Mouse (Mus musculus): ENCODE measurements around the gene Cacng6.

Gene Cacng6

DNA sequence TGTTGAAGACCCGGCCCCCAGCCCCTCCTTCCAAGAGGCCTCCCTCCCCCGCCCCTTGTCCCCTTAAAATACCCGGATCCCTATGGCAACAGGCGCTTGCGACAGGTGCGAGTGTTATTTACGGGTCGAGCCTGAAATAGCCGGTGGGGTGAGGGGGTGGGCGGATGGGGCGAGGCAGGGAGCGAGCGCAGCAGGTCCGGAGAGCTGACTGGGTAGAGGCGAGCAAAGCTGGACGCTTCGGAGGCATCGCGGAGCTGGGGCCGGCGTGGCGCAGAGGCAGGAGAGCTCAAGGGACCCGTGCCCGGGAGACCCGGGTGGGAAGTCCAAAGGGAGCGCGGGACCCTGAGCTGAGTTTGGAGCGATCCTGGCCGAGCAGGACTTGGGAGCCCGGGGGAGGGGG, 565 bp upstream of the Cacng6 start:
- Histone ChIP-seq H3K27me3 (ENCODE audit: insufficient read depth, low read length) (peaks cover 22% of the 10 kb centered on the region), H3K36me3 (ENCODE audit: insufficient read depth, low read length) (no peaks in the 10 kb centered on the region), H3K9me3 (ENCODE audit: low read length) (no peaks in the 10 kb centered on the region), H3K4me1 (replicated peaks; ENCODE audit: low read depth, low read length) (peaks cover 84% of the 10 kb centered on the region), H3K4me3 (replicated peaks; ENCODE audit: low read length) (peak overlapping the region; percentile 81)
- TF ChIP-seq POU5F1 (IDR thresholded peaks at IDR 0.05; ENCODE audit: borderline replicate concordance, low read length) = no peak
- no peak for TF ChIP-seq CTCF (conservative IDR thresholded peaks at IDR 0.05; ENCODE audit: low read length)
- TF ChIP-seq NANOG (IDR thresholded peaks at IDR 0.05; ENCODE audit: borderline replicate concordance, low read length) = no peak

DNA sequence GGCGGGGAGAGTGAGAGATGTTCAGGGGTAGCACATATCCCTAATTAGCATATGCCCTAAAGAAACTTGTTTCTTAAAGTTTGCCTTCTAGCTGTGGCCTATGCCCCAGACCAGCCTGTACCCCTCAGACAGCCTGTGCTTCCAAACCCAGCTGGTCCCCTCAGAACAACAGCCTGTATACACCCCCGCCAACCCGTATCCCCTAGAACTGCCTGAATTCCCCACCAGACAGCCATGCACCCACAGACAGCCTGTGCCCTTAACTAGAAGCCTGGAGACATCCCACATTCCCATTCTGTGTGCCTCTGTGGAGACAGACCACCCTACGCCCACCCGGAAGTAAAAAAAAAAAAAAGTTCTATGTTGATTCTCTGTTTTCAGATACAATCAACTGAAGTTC, 1.1 kb downstream of the Cacng6 start:
- no peaks in the 10 kb centered on the region for H3K9me3 ChIP-seq (ENCODE audit: low read length)
- H3K36me3 ChIP-seq (ENCODE audit: insufficient read depth, low read length) = no peaks in the 10 kb centered on the region
- peaks cover 25% of the 10 kb centered on the region for H3K27me3 ChIP-seq (ENCODE audit: insufficient read depth, low read length)
- peaks cover 70% of the 10 kb centered on the region for H3K4me1 ChIP-seq (replicated peaks; ENCODE audit: low read depth, low read length)
- TF ChIP-seq CTCF (conservative IDR thresholded peaks at IDR 0.05; ENCODE audit: low read length) (no peak), POU5F1 (IDR thresholded peaks at IDR 0.05; ENCODE audit: borderline replicate concordance, low read length) (no peak), NANOG (IDR thresholded peaks at IDR 0.05; ENCODE audit: borderline replicate concordance, low read length) (no peak)
- H3K4me3 ChIP-seq (replicated peaks; ENCODE audit: low read length) = peak overlapping the region; percentile 81

DNA sequence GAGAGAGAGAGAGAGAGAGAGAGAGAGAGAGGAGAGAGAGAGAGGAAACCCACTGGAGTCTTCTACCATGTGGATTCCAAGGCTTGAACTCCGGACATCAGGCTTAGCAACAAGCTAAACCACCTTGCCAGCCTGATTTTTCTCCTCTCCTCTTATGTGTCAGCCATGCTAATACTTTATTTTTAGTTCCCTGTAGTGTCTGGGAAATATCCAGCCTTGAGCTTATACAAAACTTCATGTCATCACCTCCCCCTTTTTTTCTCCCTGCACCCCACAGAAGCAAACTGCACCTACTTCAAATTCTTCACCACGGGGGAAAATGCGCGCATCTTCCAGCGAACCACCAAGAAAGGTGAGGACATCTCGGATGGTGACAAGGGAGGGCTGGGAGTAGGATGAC, 6.2 kb downstream of the Cacng6 start:
- Histone ChIP-seq H3K4me1 (replicated peaks; ENCODE audit: low read depth, low read length) (peaks cover 30% of the 10 kb centered on the region), H3K36me3 (ENCODE audit: insufficient read depth, low read length) (no peaks in the 10 kb centered on the region), H3K4me3 (replicated peaks; ENCODE audit: low read length) (no peak overlapping the region), H3K27me3 (ENCODE audit: insufficient read depth, low read length) (peaks cover 9% of the 10 kb centered on the region; the same call in 1 of the 2 replicates), H3K9me3 (ENCODE audit: low read length) (no peaks in the 10 kb centered on the region)
- TF ChIP-seq CTCF (conservative IDR thresholded peaks at IDR 0.05; ENCODE audit: low read length) (no peak), POU5F1 (IDR thresholded peaks at IDR 0.05; ENCODE audit: borderline replicate concordance, low read length) (no peak), NANOG (IDR thresholded peaks at IDR 0.05; ENCODE audit: borderline replicate concordance, low read length) (no peak)

DNA sequence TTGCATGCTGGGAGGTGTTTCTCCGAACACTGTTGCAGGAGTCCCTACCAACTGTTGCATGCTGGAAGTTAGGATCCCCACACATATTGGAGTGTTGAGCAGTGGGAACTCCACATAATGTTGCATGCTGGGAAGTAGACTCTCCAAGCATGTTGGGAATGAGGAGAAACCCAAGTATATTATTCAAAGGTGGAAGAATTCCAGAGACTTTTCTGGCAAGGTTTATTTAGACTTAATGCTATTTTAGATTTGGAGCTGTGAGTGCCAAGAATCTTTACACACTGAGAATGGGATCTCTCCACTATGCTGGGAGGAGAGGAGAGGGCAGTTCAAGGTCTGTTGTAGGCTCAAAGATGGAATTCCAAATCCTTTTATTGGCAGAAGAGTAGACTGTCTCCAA, 8.1 kb downstream of the Cacng6 start:
- Histone ChIP-seq H3K4me3 (replicated peaks; ENCODE audit: low read length) (no peak overlapping the region), H3K36me3 (ENCODE audit: insufficient read depth, low read length) (no peaks in the 10 kb centered on the region), H3K4me1 (replicated peaks; ENCODE audit: low read depth, low read length) (peaks cover 22% of the 10 kb centered on the region), H3K27me3 (ENCODE audit: insufficient read depth, low read length) (peaks cover 8% of the 10 kb centered on the region; the same call in 1 of the 2 replicates), H3K9me3 (ENCODE audit: low read length) (no peaks in the 10 kb centered on the region)
- TF ChIP-seq POU5F1 (IDR thresholded peaks at IDR 0.05; ENCODE audit: borderline replicate concordance, low read length) = no peak
- no peak for TF ChIP-seq CTCF (conservative IDR thresholded peaks at IDR 0.05; ENCODE audit: low read length)

DNA sequence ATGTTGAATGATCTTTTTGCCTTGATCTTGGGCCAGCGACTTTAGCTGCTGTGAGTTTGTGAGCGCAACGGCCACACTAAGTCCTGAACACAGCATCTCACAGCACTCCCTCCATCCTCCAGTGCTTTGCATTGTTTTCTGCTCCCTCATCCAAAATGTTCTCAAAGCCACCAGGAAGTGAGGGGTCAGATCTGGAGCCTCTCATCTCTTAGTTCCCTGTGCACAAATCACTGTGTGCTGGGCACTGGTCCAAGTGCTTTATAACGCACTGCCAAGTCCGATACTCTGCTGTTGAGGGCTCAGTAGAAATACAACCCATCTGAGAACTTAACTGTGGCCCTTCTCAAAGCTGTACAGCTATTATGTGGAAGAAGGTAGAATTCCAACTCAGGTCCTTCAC, 13.9 kb downstream of the Cacng6 start:
- H3K4me1 ChIP-seq (replicated peaks; ENCODE audit: low read depth, low read length) = peaks cover 29% of the 10 kb centered on the region
- TF ChIP-seq NANOG (IDR thresholded peaks at IDR 0.05; ENCODE audit: borderline replicate concordance, low read length) = no peak
- H3K27me3 ChIP-seq (ENCODE audit: insufficient read depth, low read length) = no peaks in the 10 kb centered on the region
- no peak overlapping the region for H3K4me3 ChIP-seq (replicated peaks; ENCODE audit: low read length)
- H3K36me3 ChIP-seq (ENCODE audit: insufficient read depth, low read length) = no peaks in the 10 kb centered on the region
- no peaks in the 10 kb centered on the region for H3K9me3 ChIP-seq (ENCODE audit: low read length)

DNA sequence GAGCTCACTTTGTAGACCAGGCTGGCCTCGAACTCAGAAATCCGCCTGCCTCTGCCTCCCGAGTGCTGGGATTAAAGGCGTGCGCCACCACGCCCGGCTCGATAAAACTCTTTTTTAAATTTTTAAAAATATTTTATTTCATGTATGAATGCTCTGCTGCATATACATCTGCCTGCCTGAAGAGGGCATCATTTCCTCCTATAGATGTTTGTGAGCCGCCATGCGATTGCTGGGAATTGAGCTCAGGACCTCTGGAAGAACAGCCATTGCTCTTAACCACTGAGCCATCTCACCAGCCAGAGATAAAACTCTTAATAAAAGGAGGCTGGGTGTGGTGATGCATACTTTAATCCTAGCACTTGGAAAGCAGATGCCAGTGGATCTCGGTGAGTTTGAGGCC, 16.0 kb downstream of the Cacng6 start:
- Histone ChIP-seq H3K4me3 (replicated peaks; ENCODE audit: low read length) (no peak overlapping the region), H3K27me3 (ENCODE audit: insufficient read depth, low read length) (no peaks in the 10 kb centered on the region), H3K4me1 (replicated peaks; ENCODE audit: low read depth, low read length) (peaks cover 32% of the 10 kb centered on the region), H3K9me3 (ENCODE audit: low read length) (no peaks in the 10 kb centered on the region), H3K36me3 (ENCODE audit: insufficient read depth, low read length) (no peaks in the 10 kb centered on the region)
- TF ChIP-seq CTCF (conservative IDR thresholded peaks at IDR 0.05; ENCODE audit: low read length) = peak; percentile 64
- TF ChIP-seq POU5F1 (IDR thresholded peaks at IDR 0.05; ENCODE audit: borderline replicate concordance, low read length) = no peak

DNA sequence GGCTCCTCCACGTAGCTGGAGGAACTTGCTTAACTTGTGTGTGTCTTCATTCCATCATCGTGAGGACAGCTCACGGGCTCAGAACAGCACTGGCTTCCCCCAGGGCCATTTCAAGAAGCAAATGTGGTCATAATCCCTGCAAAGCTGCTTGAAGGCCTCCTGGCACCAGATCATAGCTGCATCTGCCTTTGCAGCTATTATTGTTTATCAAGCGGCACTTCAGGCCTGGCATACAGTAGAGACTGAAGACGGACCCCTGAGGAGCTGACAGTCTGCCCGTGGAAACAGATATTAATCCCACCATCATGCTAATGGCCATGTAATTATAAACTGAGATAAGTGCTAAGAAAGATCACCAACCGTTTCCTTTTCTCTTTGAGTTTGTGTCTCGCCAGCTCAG, 16.5 kb downstream of the Cacng6 start:
- H3K36me3 ChIP-seq (ENCODE audit: insufficient read depth, low read length) = no peaks in the 10 kb centered on the region
- no peak overlapping the region for H3K4me3 ChIP-seq (replicated peaks; ENCODE audit: low read length)
- H3K9me3 ChIP-seq (ENCODE audit: low read length) = no peaks in the 10 kb centered on the region
- TF ChIP-seq CTCF (conservative IDR thresholded peaks at IDR 0.05; ENCODE audit: low read length) = no peak
- no peak for TF ChIP-seq POU5F1 (IDR thresholded peaks at IDR 0.05; ENCODE audit: borderline replicate concordance, low read length)
- no peak for TF ChIP-seq NANOG (IDR thresholded peaks at IDR 0.05; ENCODE audit: borderline replicate concordance, low read length)
- H3K27me3 ChIP-seq (ENCODE audit: insufficient read depth, low read length) = no peaks in the 10 kb centered on the region
- H3K4me1 ChIP-seq (replicated peaks; ENCODE audit: low read depth, low read length) = peaks cover 26% of the 10 kb centered on the region

DNA sequence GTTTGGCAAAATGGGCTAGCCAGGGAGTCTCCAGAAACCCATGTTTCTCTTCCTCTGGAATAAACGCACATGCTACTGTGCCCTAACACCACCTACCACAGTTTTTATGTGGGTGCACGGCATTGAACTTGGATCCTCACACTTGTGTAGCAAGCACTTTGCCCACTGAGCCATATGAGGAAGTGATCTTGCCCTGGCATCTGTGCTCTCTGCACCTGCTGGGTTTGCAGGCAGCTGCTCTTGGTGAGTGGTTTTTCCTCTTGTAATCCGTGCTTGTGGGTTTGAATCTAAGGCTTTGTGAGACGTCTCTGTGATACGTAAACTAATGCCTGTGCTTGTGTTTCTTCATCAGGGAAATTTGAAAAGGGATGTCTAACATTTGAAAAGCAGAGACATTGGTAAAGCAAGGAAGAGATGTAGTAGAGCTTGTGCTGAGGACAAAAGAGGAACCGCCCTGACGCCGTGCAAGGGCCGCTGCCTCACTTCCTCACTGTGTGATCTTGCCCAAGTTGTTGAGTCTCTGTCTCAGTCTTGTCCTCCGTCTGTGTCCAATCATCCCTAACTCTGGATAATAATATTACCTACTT, 18.6 kb downstream of the Cacng6 start:
- H3K4me3 ChIP-seq (replicated peaks; ENCODE audit: low read length) = no peak overlapping the region
- peaks cover 24% of the 10 kb centered on the region for H3K4me1 ChIP-seq (replicated peaks; ENCODE audit: low read depth, low read length)
- no peak for TF ChIP-seq CTCF (conservative IDR thresholded peaks at IDR 0.05; ENCODE audit: low read length)
- TF ChIP-seq NANOG (IDR thresholded peaks at IDR 0.05; ENCODE audit: borderline replicate concordance, low read length) = no peak
- no peaks in the 10 kb centered on the region for H3K27me3 ChIP-seq (ENCODE audit: insufficient read depth, low read length)
- no peaks in the 10 kb centered on the region for H3K9me3 ChIP-seq (ENCODE audit: low read length)
- no peaks in the 10 kb centered on the region for H3K36me3 ChIP-seq (ENCODE audit: insufficient read depth, low read length)

DNA sequence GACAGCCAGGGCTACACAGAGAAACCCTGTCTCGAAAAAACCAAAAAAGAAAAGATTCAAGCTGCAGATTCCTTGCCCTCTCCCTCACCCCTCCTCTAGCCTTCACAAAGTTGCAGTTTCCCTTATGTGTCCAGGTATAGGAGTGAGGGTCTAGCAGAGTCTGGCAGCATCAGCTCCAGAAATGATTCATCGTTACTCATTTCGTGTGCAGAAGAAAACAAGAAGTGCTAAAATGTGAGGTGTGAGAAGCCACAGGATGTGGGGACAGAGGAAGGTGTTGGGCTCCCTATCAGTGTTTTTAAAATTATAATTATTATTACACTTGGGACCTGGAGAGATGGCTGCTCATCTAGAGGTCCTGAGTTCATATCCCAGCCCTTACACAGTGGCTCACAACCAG, 20.7 kb downstream of the Cacng6 start:
- Histone ChIP-seq H3K27me3 (ENCODE audit: insufficient read depth, low read length) (no peaks in the 10 kb centered on the region), H3K9me3 (ENCODE audit: low read length) (no peaks in the 10 kb centered on the region), H3K36me3 (ENCODE audit: insufficient read depth, low read length) (no peaks in the 10 kb centered on the region), H3K4me3 (replicated peaks; ENCODE audit: low read length) (no peak overlapping the region), H3K4me1 (replicated peaks; ENCODE audit: low read depth, low read length) (peaks cover 33% of the 10 kb centered on the region)
- no peak for TF ChIP-seq NANOG (IDR thresholded peaks at IDR 0.05; ENCODE audit: borderline replicate concordance, low read length)
- no peak for TF ChIP-seq CTCF (conservative IDR thresholded peaks at IDR 0.05; ENCODE audit: low read length)
- no peak for TF ChIP-seq POU5F1 (IDR thresholded peaks at IDR 0.05; ENCODE audit: borderline replicate concordance, low read length)

Measured in E14TG2a.4 (cell line).